Mouse (Mus musculus) frontal cortex, adult 2 months (tissue): ENCODE results near the gene Pygm. TPM values are rescaled to one million over a fixed set of nuclear protein-coding genes. Genes with fewer than 3 reads are reported as not detected.

Experiments used
- DNase-seq, 2 experiments: peaks; one replicate each; pipeline ENCODE4 v3.0.0; 2022; ENCODE audit warnings: low spot score in 1 of 2; ENCODE audit errors: extremely low spot score in 1 of 2
- polyA plus RNA-seq: library from polyadenylated mRNA; depleted of rRNA; stranded (reverse); fragments of >200 nt; gene quantifications from 2 replicates; pipeline ENCODE4 v1.2.3, GENCODE M21; 2012

The Pygm gene
- polyA plus RNA-seq, 1 experiment, result 39.0 TPM

- no peak for DNase-seq
Observed at GRCm38 (mm10) chr19:6383470-6383869, 729 bp upstream of the Pygm start.

GRCm38 (mm10) chr19:6384954-6385353 is 755 bp downstream of the Pygm start:
- DNase-seq, result no peak

DNA sequence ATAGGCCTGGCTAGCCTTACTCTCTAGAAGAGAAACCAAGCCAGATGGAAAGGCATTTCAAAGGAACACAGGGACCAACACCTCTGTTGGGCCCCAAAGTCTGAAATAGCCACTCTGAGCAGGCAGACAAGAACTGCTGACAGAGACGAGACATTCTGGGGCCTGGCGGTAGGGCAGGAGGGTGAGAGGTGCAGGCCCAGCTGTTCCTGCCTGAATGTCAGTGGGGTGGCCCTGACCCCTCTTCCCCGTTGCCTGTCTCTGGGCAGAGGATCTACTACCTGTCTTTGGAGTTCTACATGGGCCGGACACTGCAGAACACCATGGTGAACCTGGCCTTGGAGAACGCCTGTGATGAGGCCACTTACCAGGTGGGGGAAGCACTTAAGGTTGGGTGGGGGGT is 1.2 kb downstream of the Pygm start:
- DNase-seq, result no peak

DNA sequence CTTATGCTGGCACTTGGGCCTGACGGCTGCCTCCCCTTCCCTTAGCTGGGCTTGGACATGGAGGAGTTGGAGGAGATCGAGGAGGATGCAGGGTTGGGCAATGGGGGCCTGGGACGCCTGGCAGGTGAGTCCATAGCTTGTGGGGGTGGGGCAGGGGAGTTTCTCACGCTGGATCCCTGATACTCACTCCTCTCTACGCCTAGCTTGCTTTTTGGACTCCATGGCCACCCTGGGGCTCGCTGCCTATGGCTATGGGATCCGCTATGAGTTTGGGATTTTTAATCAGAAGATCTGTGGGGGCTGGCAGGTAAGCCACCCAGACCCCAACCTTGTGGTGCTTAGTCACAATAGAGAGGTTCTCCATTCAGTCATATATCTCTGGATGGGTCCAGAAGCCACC is 1.6 kb downstream of the Pygm start:
- no peak for DNase-seq

GRCm38 (mm10) chr19:6386234-6386633 is 2.0 kb downstream of the Pygm start:
- no peak for DNase-seq

DNA sequence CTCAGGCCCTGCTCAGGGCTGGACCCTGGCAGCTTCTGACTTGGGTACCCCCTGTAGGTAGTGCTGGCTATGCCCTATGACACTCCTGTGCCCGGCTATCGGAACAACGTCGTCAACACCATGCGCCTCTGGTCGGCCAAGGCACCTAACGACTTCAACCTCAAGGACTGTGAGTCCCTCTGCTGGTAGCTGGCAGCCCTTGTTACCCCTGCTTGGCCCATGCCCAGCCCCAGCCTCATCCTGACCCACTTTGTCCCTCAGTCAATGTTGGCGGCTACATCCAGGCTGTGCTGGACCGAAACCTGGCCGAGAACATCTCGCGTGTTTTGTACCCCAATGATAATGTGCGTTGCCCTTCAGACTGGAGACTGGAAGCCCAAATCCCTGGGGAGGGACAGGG is 3.8 kb downstream of the Pygm start:
- DNase-seq, result no peak

DNA sequence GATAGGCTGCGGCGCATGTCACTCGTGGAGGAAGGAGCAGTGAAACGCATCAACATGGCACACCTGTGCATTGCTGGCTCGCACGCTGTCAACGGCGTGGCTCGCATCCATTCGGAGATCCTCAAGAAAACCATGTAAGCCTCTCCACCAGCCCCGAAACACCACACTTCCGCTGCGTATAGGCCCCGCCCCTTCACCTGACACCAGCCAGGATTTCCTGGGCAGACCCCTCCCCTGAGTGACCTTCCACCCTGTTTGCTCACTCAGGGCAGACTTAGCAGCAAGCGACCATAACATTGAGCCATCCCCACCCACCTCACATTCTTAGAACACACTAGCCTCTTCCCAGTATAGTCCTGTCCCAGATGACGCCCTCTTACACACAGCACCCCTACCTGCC is 5.6 kb downstream of the Pygm start:
- no peak for DNase-seq

GRCm38 (mm10) chr19:6390251-6390650 is 6.1 kb downstream of the Pygm start:
- no peak for DNase-seq

GRCm38 (mm10) chr19:6392743-6393393 is 8.7 kb downstream of the Pygm start:
- DNase-seq, result no peak

DNA sequence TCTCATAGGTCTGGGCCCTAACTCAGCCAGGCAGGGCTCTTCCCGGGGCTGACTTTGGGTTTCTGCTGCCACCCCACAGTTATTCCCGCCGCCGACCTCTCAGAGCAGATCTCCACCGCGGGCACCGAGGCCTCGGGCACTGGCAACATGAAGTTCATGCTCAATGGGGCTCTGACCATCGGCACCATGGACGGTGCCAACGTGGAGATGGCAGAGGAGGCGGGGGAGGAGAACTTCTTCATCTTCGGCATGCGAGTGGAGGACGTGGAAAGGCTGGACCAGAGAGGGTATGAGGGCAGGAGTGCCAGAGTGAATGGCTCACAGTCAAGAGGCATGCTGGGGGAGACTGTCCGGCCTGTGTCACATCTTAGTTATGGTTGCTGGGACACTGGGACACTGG is 9.4 kb downstream of the Pygm start:
- DNase-seq, result no peak

DNA sequence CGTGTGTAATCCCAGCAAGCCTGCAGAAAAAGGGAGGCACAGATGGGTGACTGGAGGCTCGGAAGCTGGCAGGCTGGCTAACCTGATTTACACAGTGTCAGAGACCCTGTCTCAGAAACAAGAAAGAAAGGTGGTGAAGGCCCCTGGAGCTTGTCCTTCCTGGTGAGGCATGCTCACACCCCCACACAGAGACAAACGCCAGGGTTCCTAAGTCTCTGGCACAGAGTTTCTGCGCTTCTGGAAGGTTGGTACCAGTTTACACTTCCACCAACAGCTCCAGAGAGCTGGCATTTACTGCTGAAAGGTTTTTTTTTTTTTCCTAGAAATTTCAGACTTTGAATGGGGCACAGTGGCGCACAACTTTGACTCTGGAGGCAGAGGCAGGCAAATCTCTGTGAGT is 12.0 kb downstream of the Pygm start:
- no peak for DNase-seq

GRCm38 (mm10) chr19:6397582-6398249 is 13.5 kb downstream of the Pygm start:
- no peak for DNase-seq

DNA sequence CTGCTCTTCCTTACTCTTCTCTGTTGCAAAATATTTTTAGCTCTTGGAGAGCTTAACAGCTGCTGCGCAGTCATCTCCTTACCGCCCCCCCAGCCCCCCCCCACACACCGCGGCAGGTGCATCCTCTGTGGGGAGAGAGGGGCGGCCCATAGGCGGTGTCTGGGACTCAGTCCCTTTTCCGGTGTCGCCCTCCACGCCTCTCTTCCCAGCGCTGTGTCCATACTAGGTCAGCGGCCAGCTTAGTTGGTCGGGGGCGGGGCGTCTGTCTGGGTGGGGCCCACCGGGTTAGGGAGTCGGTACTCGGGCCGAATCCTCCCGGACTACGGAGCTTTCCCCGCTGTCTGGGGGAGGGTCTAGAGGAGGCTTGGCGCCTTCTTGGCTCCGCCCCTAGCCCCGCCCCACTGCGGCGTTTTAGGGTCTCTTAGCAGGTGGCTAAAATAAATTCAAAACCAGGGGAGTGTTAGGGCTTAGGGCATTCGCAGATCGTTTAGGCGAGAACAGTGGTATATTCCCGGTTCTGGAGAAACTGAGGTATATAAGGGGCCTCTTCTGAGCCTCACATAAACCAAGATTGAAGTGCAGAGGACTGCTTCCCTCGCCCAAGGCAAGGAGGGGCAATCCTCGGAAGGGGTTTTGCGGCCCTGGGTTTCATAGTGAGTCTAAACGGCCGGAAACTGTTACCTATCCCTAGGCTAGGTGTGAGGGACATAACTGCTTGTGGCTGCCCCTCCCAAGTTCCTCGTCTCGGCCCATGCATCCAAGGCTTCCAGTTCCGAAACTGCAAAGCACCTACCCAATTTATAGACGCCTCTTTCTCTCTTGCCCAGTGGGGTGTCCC is 14.5 kb downstream of the Pygm start:
- DNase-seq, result no peak

DNA sequence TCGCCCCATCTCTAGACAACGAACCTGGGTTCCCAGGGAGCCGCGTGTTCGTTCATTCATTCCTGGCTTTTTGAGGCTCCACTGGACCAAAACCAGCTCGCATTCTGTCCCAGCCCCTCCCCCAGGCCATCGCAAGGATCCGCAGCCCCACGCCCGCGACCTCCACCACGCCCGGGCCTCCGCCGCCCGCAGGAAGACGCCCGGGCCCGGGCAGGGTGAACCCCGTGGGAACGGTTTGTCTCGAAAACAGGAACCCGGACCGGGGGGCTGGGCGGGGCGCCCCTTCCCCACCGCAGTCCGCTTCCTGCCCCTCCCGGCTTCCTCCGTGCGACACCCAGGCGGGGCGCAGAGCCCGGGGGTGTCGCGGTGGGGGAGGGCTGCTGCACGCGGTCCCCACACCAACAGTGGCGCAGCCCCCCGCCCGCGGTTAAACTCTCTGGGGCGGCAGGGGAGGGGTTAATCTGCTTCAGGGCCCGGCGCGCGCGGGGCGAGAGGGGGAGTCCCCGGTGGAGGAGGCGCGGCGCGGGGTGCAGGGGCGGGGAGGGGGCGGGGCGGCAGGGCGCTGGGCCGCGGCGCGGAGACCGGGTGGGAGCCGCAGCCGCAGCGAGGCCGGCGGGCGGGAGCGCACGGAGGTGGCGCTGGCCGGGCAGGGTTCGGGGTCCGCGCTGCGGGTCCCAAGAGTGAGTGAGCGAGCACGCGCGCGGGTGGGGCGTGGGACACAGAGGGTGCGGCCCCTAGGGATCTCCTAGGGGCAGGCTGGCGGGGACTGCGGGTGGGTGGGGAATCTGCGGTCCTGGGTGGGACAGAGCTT is 15.3 kb downstream of the Pygm start, which contains the start of gene Rasgrp2:
TSS of gene Rasgrp2 (plus strand) at position 56 of the 811 bp plus-strand sequence.
- no peak for DNase-seq

DNA sequence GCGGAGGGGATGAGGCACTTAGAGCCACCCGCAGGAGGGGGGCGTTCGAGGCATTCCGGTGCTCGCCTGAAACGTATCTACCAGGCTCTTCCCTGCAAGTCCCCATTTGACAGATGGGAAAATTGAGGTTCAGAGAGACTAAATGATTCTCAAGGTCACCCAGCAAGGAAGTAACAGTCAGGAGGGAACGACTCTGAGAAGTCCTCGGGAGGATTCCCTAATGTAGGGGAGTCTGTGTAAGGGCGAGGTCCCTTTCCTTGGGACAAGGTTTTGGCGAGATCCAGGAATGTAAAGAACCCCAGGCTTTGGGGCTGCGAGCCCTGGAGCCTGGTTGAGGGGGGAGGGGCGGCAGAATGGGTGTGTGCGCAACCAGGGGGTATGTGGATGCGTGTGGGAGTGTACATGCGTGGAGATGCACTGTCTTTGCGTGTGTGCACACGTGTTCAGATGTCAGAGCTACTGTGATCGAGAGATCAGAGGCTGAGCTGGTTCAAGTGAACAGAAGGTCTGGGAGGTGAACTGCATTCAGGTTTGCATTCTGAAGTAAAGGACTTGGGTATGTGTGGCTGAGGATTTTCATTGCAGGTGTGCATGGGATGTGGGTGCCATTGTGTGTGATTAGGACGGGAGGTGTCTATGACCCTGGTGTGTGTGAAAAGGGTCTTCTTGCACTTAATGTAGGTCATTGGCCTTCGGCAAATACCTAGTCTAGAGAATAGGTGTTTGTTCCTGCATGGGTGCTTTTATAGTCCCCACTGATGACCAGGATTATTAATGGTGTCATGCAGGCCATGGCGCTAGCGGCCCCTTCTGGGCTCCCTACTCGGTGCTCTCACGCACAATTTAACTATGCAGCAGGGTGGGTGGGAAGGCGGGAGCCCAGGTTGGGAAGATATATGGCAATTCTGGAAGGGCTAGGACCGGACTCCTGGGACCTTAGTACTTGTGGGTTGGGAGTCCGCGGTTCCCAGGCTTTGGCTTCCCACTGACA is 16.2 kb downstream of the Pygm start:
- DNase-seq, result no peak

GRCm38 (mm10) chr19:6401131-6401815 is 17.1 kb downstream of the Pygm start:
- DNase-seq, result peak in 1 of 2 experiments; percentile 74

DNA sequence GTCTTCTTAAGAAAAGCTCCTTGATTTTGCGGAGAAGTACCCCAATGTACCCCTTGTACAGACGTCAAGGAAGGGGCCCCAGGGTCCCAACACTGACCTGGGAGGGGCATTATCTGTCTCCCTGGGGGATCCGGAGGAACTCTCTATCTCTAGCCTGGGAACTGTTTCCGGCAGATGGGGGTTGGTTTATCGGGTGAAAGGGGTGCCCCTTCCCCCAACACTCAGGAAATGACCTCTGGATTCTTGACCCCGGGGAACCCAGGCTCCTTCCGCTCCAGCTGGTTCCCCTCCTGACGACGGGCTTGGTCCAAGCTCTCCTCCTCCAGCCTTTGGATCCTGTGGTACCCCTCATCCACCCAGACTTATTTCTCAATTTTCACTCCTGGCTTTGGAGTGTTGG is 17.8 kb downstream of the Pygm start:
- DNase-seq, result no peak

DNA sequence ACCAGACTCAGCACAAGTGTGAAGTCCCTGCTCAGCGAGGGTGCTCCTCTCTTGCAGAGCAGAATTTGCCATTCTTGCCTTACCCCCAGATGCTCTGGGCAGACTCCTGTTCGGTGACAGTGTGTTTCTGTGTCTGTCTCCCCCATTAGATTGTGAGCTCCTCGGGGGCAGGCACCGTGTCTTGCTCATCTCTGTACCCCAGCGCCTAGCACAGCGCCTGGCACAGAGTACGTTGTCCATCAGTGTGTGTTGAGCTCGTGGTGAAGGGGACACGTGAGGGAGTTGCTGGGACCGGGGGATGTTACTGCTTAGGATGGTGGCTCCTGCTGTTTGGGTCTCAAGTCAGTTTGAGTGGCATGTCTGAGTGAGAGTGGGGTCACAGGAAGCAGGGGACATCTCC is 19.7 kb downstream of the Pygm start:
- no peak for DNase-seq

DNA sequence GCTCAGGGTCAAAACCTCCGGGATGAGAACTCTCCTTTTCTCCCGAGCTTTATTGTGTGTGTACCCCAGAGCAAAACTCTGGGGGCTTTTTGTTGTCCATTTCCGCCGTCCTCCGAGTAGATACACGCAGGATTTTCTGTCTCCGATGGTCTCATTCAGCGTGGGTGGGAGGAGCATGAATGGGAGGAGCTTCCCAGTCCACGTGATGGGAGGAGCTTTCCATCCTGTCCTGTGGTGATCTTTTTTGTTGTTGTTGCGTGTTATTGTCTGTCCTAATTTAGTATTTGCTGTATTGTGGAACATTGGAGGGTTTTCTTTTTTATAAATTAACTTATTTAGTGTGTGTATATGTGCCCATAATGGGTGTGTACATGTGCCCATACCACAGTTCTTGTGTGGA is 21.2 kb downstream of the Pygm start:
- DNase-seq, result no peak
